Mouse (Mus musculus) c-Kit-positive CD71-positive TER-119-positive erythroid progenitor cells, embryonic 14.5 days (primary cell): Measurements from ENCODE around the gene Tmem156.
"Not testable (repeated sequence)": the region's sequence is repeated elsewhere in the genome, so short reads cannot be mapped to it uniquely, and the experiment has no call there.

Experiments used
- DNase-seq: peaks from one replicate; pipeline ENCODE4 v3.0.0-alpha.2; 2013; ENCODE audit warnings: low spot score

Tmem156 gene

GRCm38 (mm10) chr5:65091921-65092320 is at the start of gene Tmem156:
TSS of gene Tmem156 (minus strand) at chr5:65092132.
- DNase-seq, result no peak

- no peak for DNase-seq
Observed at GRCm38 (mm10) chr5:65141242-65141641, 49.3 kb upstream of the Tmem156 start.

- no peak for DNase-seq
Observed at GRCm38 (mm10) chr5:65137073-65137472, 45.1 kb upstream of the Tmem156 start.

- DNase-seq, result no peak
Observed at GRCm38 (mm10) chr5:65136159-65136558, 44.2 kb upstream of the Tmem156 start.

- DNase-seq, result no peak
Observed at GRCm38 (mm10) chr5:65131211-65131879, 39.4 kb upstream of the Tmem156 start.

GRCm38 (mm10) chr5:65130528-65131210 is 38.7 kb upstream of the Tmem156 start:
- no peak for DNase-seq

- DNase-seq, result no peak
Observed at GRCm38 (mm10) chr5:65128481-65128880, 36.5 kb upstream of the Tmem156 start.

GRCm38 (mm10) chr5:65126137-65126536 is 34.2 kb upstream of the Tmem156 start:
- no peak for DNase-seq

GRCm38 (mm10) chr5:65122616-65123015 is 30.7 kb upstream of the Tmem156 start:
- no peak for DNase-seq

- no peak for DNase-seq
Observed at GRCm38 (mm10) chr5:65119918-65120317, 28.0 kb upstream of the Tmem156 start.

- no peak for DNase-seq
Observed at GRCm38 (mm10) chr5:65119495-65119894, 27.6 kb upstream of the Tmem156 start.

GRCm38 (mm10) chr5:65116789-65117188 is 24.9 kb upstream of the Tmem156 start:
- no peak for DNase-seq

- no peak for DNase-seq
Observed at GRCm38 (mm10) chr5:65113323-65113722, 21.4 kb upstream of the Tmem156 start.

GRCm38 (mm10) chr5:65112225-65112624 is 20.3 kb upstream of the Tmem156 start:
- DNase-seq, result not testable (repeated sequence)

- no peak for DNase-seq
Observed at GRCm38 (mm10) chr5:65107773-65108432, 16.0 kb upstream of the Tmem156 start.

GRCm38 (mm10) chr5:65106876-65107772 is 15.2 kb upstream of the Tmem156 start, which contains the start of gene Klhl5:
TSS of gene Klhl5 (plus strand) at chr5:65107539.
- peak; percentile 60 for DNase-seq

- no peak for DNase-seq
Observed at GRCm38 (mm10) chr5:65102641-65103042, 10.7 kb upstream of the Tmem156 start.

GRCm38 (mm10) chr5:65102026-65102640 is 10.2 kb upstream of the Tmem156 start:
- DNase-seq, result peak; percentile 34

GRCm38 (mm10) chr5:65101621-65102020 is 9.7 kb upstream of the Tmem156 start:
- no peak for DNase-seq

- no peak for DNase-seq
Observed at GRCm38 (mm10) chr5:65101209-65101608, 9.3 kb upstream of the Tmem156 start.

- DNase-seq, result no peak
Observed at GRCm38 (mm10) chr5:65100002-65100401, 8.1 kb upstream of the Tmem156 start.

GRCm38 (mm10) chr5:65097457-65097856 is 5.5 kb upstream of the Tmem156 start:
- DNase-seq, result no peak
